Mouse (Mus musculus): ENCODE measurements around the gene Prc1.

Gene Prc1

GRCm38 (mm10) chr7:80360435-80360834 is 66.2 kb downstream of the Prc1 start:
- Histone ChIP-seq H3K36me3 (ENCODE audit: control insufficient read depth, insufficient read depth, low read length, poor library complexity, severe bottlenecking) (peaks cover 7% of the 10 kb centered on the region), H3K27me3 (ENCODE audit: control insufficient read depth, insufficient read depth, low read length, poor library complexity, severe bottlenecking) (no peaks in the 10 kb centered on the region)
- DNase-seq (ENCODE audit: low read depth, low spot score) = no peak

GRCm38 (mm10) chr7:80365759-80366158 is 71.5 kb downstream of the Prc1 start:
- H3K36me3 ChIP-seq (ENCODE audit: control insufficient read depth, insufficient read depth, low read length, poor library complexity, severe bottlenecking) = peaks cover 4% of the 10 kb centered on the region
- DNase-seq (ENCODE audit: low read depth, low spot score) = no peak
- no peaks in the 10 kb centered on the region for H3K27me3 ChIP-seq (ENCODE audit: control insufficient read depth, insufficient read depth, low read length, poor library complexity, severe bottlenecking)

All from splenic B cell, adult 2 months (primary cell).